In the genomic region with DNA sequence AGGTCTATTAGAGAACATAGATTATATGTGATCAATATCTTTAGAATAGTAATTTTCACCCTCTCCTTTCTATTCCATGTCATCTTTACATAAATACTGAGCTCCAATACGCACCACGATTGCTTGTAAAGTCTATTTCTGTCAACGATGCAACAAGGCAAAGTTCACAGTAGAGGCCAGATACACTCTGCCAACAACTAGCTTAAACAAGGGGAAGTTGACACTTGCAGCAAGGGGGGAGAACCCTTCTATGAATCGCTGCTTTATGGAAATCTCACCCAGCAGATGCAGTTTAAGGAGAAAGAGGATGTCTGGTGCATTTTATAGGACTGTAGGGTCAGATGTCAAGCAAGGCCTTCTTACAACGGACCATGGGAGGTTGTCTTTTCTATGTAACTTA, we compare ENCODE assay signal across 26 mouse cellular contexts.
DNase-seq lines count a peak whose midpoint lies in the region; ATAC-seq and TF ChIP-seq lines count a peak whose summit lies in the region.
"Had no signal": no experiment of that assay in that cellular context is flagged by ENCODE, and none has a peak within 500 bp of the region (broad histone marks: within the 10 kb centered on the region; RNA-seq: fewer than 3 reads in every experiment).

No protein-coding gene starts in this region.

- dilution Hi-C loops in CH12.LX (cut with MboI; ENCODE audit: extremely low pct_ligation_motif_present, extremely low pct_unique_long_range_greater_than_20kb, low sequenced_read_pairs), result no loop called here

- no peak for TF ChIP-seq RAD21 in CH12.LX (IDR thresholded peaks at IDR 0.05; ENCODE audit: low read depth, low read length)

- no peaks in the 10 kb centered on the region for H3K27me3 ChIP-seq in liver, adult 2 months (ENCODE audit: control insufficient read depth, insufficient read depth, low read length)
- H3K27me3 ChIP-seq in liver, embryonic 12.5 days (replicated peaks), result no peaks in the 10 kb centered on the region
- H3K27me3 ChIP-seq in liver, embryonic 16.5 days (ENCODE audit: control insufficient read depth, insufficient read depth, low read depth, low read length), result no peaks in the 10 kb centered on the region
- no peaks in the 10 kb centered on the region for H3K27me3 ChIP-seq in liver, embryonic 11.5 days (replicated peaks; ENCODE audit: control insufficient read depth, insufficient read depth, low read length)
- H3K27me3 ChIP-seq in CH12.LX (replicated peaks), result no peaks in the 10 kb centered on the region
- H3K27me3 ChIP-seq in midbrain, embryonic 13.5 days, result no peaks in the 10 kb centered on the region
- H3K27me3 ChIP-seq: embryonic facial prominence, embryonic 13.5 days; embryonic facial prominence, embryonic 15.5 days; forebrain, embryonic 12.5 days had no signal

- H3K9ac ChIP-seq in liver, adult 2 months (ENCODE audit: low read depth, low read length), result no peak overlapping the region
- no peak overlapping the region for H3K9ac ChIP-seq in liver, embryonic 12.5 days
- no peak overlapping the region for H3K9ac ChIP-seq in liver, embryonic 16.5 days (ENCODE audit: low read depth, low read length)
- no peak overlapping the region for H3K9ac ChIP-seq in liver, embryonic 11.5 days (ENCODE audit: low read depth, low read length)
- no peak overlapping the region for H3K9ac ChIP-seq in CH12.LX (ENCODE audit: insufficient read depth, low read depth)
- H3K9ac ChIP-seq in midbrain, embryonic 13.5 days (replicated peaks), result no peak overlapping the region
- H3K9ac ChIP-seq: embryonic facial prominence, embryonic 13.5 days; embryonic facial prominence, embryonic 15.5 days; forebrain, embryonic 12.5 days had no signal

- peak overlapping the region; percentile 18; the same call in 1 of the 2 replicates for H3K27ac ChIP-seq in layer of hippocampus, adult 2 months
- H3K27ac ChIP-seq in liver, adult 2 months (replicated peaks; ENCODE audit: insufficient read depth, low read depth, low read length), result no peak overlapping the region
- H3K27ac ChIP-seq in liver, embryonic 12.5 days, result no peak overlapping the region
- no peak overlapping the region for H3K27ac ChIP-seq in liver, embryonic 16.5 days (ENCODE audit: low read length)
- no peak overlapping the region for H3K27ac ChIP-seq in liver, embryonic 11.5 days (ENCODE audit: low read depth, low read length)
- H3K27ac ChIP-seq in CH12.LX (ENCODE audit: insufficient read depth, low read depth), result no peak overlapping the region
- no peak overlapping the region for H3K27ac ChIP-seq in midbrain, embryonic 13.5 days
- H3K27ac ChIP-seq: embryonic facial prominence, embryonic 13.5 days; embryonic facial prominence, embryonic 15.5 days; forebrain, embryonic 10.5 days; forebrain, embryonic 12.5 days had no signal

- no peak for DNase-seq in layer of hippocampus, adult 2 months (ENCODE audit: low spot score in 2 of 2)
- DNase-seq in layer of hippocampus, postnatal 14 days (ENCODE audit: low spot score in 2 of 2), result no peak
- DNase-seq in liver, adult 2 months (ENCODE audit: extremely low read depth, low read depth, low spot score), result peak; percentile 1
- DNase-seq in liver, embryonic 11.5 days (ENCODE audit: low spot score), result no peak
- DNase-seq in CH12.LX (ENCODE audit: extremely low read depth), result peak; percentile 62
- DNase-seq: adrenal gland, adult 2 months; adrenal gland, postnatal 10 days; adrenal gland, postnatal 25 days; B cell, adult 2 months; cerebellum, adult 11 months; cerebellum, adult 18-20 months; cerebellum, adult 8-10 months; cerebellum, adult 9-11 months; cerebellum, postnatal 14 days; cerebellum, postnatal 36 days; embryo, embryonic 11 days had no signal

- no peak overlapping the region for H3K4me2 ChIP-seq in liver, embryonic 12.5 days
- H3K4me2 ChIP-seq in liver, embryonic 16.5 days (ENCODE audit: low read depth, low read length), result no peak overlapping the region
- H3K4me2 ChIP-seq in liver, embryonic 11.5 days, result no peak overlapping the region
- no peak overlapping the region for H3K4me2 ChIP-seq in CH12.LX (ENCODE audit: insufficient read depth, low read depth, poor library complexity, severe bottlenecking)
- no peak overlapping the region for H3K4me2 ChIP-seq in midbrain, embryonic 13.5 days (replicated peaks)
- H3K4me2 ChIP-seq: embryonic facial prominence, embryonic 13.5 days; embryonic facial prominence, embryonic 15.5 days; forebrain, embryonic 12.5 days had no signal

- in situ Hi-C loops in CH12.LX (cut with MboI; ENCODE audit: low pct_ligation_motif_present, low pct_unique_long_range_greater_than_20kb, low sequenced_read_pairs), result no loop called here

- TF ChIP-seq EP300 in CH12.LX (IDR thresholded peaks at IDR 0.05; ENCODE audit: low read length), result no peak

- no peak for TF ChIP-seq CTCF in layer of hippocampus, adult 2 months (conservative IDR thresholded peaks at IDR 0.05)
- TF ChIP-seq CTCF in liver, adult 2 months (IDR thresholded peaks at IDR 0.05; ENCODE audit: low read depth, low read length), result no peak
- TF ChIP-seq CTCF in CH12.LX (conservative IDR thresholded peaks at IDR 0.05 in 1 of 2, IDR thresholded peaks at IDR 0.05 in 1 of 2; ENCODE audit: low read depth in 2 of 2, low read length in 2 of 2), result no peak

- WGBS in liver, adult 2 months, result 19% methylated on average over 5 of the region's 5 CpGs
- WGBS in liver, embryonic 12.5 days (ENCODE audit: insufficient replicate concordance), result 57% methylated on average over 5 of the region's 5 CpGs
- WGBS in liver, embryonic 16.5 days (ENCODE audit: insufficient replicate concordance), result 34% methylated on average over 5 of the region's 5 CpGs
- 72% methylated on average over 5 of the region's 5 CpGs for WGBS in liver, embryonic 11.5 days
- 84% methylated on average over 5 of the region's 5 CpGs for WGBS in midbrain, embryonic 13.5 days

- H3K79me2 ChIP-seq in liver, adult 2 months (ENCODE audit: control insufficient read depth, insufficient read depth, low read length), result no peaks in the 10 kb centered on the region
- no peaks in the 10 kb centered on the region for H3K79me2 ChIP-seq in CH12.LX (replicated peaks; ENCODE audit: control insufficient read depth, extremely low read depth, insufficient read depth, poor library complexity, severe bottlenecking)

- no peak overlapping the region for H3K4me3 ChIP-seq in layer of hippocampus, adult 2 months
- no peak overlapping the region for H3K4me3 ChIP-seq in liver, adult 2 months (ENCODE audit: insufficient read depth, low read depth, low read length)
- no peak overlapping the region for H3K4me3 ChIP-seq in liver, embryonic 12.5 days
- no peak overlapping the region for H3K4me3 ChIP-seq in liver, embryonic 16.5 days (ENCODE audit: low read depth, low read length)
- no peak overlapping the region for H3K4me3 ChIP-seq in liver, embryonic 11.5 days (ENCODE audit: low read depth, low read length)
- no peak overlapping the region for H3K4me3 ChIP-seq in CH12.LX (replicated peaks in 1 of 3; ENCODE audit: low read depth in 2 of 3, low read length in 2 of 3, poor library complexity in 1 of 3)
- no peak overlapping the region for H3K4me3 ChIP-seq in midbrain, embryonic 13.5 days (replicated peaks)
- H3K4me3 ChIP-seq: embryonic facial prominence, embryonic 13.5 days; embryonic facial prominence, embryonic 15.5 days; erythroblast, embryonic 14.5 days; forebrain, embryonic 10.5 days; forebrain, embryonic 12.5 days had no signal

- no peak for TF ChIP-seq POLR2A in liver, adult 2 months (IDR thresholded peaks at IDR 0.05; ENCODE audit: extremely low read depth, insufficient read depth, low read length)
- TF ChIP-seq POLR2A in CH12.LX (IDR thresholded peaks at IDR 0.05; ENCODE audit: low read depth, low read length), result no peak

- no peaks in the 10 kb centered on the region for H3K36me3 ChIP-seq in liver, adult 2 months (ENCODE audit: control insufficient read depth, insufficient read depth, low read length)
- H3K36me3 ChIP-seq in liver, embryonic 12.5 days, result no peaks in the 10 kb centered on the region
- H3K36me3 ChIP-seq in liver, embryonic 16.5 days (ENCODE audit: control insufficient read depth, insufficient read depth), result no peaks in the 10 kb centered on the region
- H3K36me3 ChIP-seq in liver, embryonic 11.5 days (ENCODE audit: control insufficient read depth, insufficient read depth, low read length), result no peaks in the 10 kb centered on the region
- no peaks in the 10 kb centered on the region for H3K36me3 ChIP-seq in CH12.LX (replicated peaks in 1 of 2; ENCODE audit: control insufficient read depth in 1 of 2, insufficient read depth in 1 of 2, low read length in 1 of 2)
- H3K36me3 ChIP-seq in midbrain, embryonic 13.5 days, result no peaks in the 10 kb centered on the region
- H3K36me3 ChIP-seq: embryonic facial prominence, embryonic 13.5 days; embryonic facial prominence, embryonic 15.5 days; forebrain, embryonic 10.5 days; forebrain, embryonic 12.5 days had no signal

- no peak for ATAC-seq in liver, embryonic 12.5 days
- peak; percentile 58; the same call in 1 of the 2 replicates for ATAC-seq in liver, embryonic 16.5 days (ENCODE audit: low read depth)
- no peak for ATAC-seq in liver, embryonic 11.5 days (replicated peaks; ENCODE audit: low FRiP score)
- ATAC-seq in midbrain, embryonic 13.5 days, result no peak
- ATAC-seq: CD4-positive, CD25-positive, alpha-beta regulatory T cell, adult 4 months; forebrain, embryonic 14.5 days had no signal

- no peaks in the 10 kb centered on the region for H3K4me1 ChIP-seq in liver, adult 2 months (ENCODE audit: control insufficient read depth, insufficient read depth, low read length)
- H3K4me1 ChIP-seq in liver, embryonic 12.5 days, result no peaks in the 10 kb centered on the region
- no peaks in the 10 kb centered on the region for H3K4me1 ChIP-seq in liver, embryonic 16.5 days (ENCODE audit: control insufficient read depth, low read depth, low read length)
- no peaks in the 10 kb centered on the region; the same call in 1 of the 2 replicates for H3K4me1 ChIP-seq in liver, embryonic 11.5 days (replicated peaks; ENCODE audit: control insufficient read depth, insufficient read depth, low read length)
- peaks cover 0 to 22% of the 10 kb centered on the region in 2 experiments; a peak in 2 of 4 replicates for H3K4me1 ChIP-seq in CH12.LX (ENCODE audit: control insufficient read depth in 1 of 2, insufficient read depth in 2 of 2)
- H3K4me1 ChIP-seq in midbrain, embryonic 13.5 days (replicated peaks), result no peaks in the 10 kb centered on the region
- H3K4me1 ChIP-seq: embryonic facial prominence, embryonic 13.5 days; embryonic facial prominence, embryonic 15.5 days; forebrain, embryonic 10.5 days had no signal

- H3K9me3 ChIP-seq in liver, embryonic 12.5 days (replicated peaks), result no peaks in the 10 kb centered on the region
- no peaks in the 10 kb centered on the region for H3K9me3 ChIP-seq in liver, embryonic 16.5 days (replicated peaks; ENCODE audit: control insufficient read depth, low read length)
- no peaks in the 10 kb centered on the region for H3K9me3 ChIP-seq in liver, embryonic 11.5 days (ENCODE audit: control insufficient read depth, low read length)
- no peaks in the 10 kb centered on the region for H3K9me3 ChIP-seq in CH12.LX (replicated peaks; ENCODE audit: low read length)
- H3K9me3 ChIP-seq in midbrain, embryonic 13.5 days, result no peaks in the 10 kb centered on the region
- H3K9me3 ChIP-seq: embryonic facial prominence, embryonic 13.5 days; embryonic facial prominence, embryonic 15.5 days; forebrain, embryonic 10.5 days; forebrain, embryonic 12.5 days had no signal

TF ChIP-seq in CH12.LX, 34 proteins besides CTCF, POLR2A, EP300 and RAD21 (continues in another document):
- no peak for TF ChIP-seq BHLHE40 (IDR thresholded peaks at IDR 0.05; ENCODE audit: low read depth, low read length)
- no peak for TF ChIP-seq ZNF384 (IDR thresholded peaks at IDR 0.05; ENCODE audit: low read depth, low read length)

Comparison
In these comparisons a context has a peak if more than half of its experiments do, and no peak if none do; other contexts are left out.
1. DNase-seq: peak in liver, adult 2 months (single experiment) and CH12.LX (single experiment); none in layer of hippocampus, adult 2 months (0 of 2), layer of hippocampus, postnatal 14 days (0 of 2) and liver, embryonic 11.5 days (single experiment).